Mouse (Mus musculus): ENCODE data around the gene Cul4a. TPM values are rescaled to one million over a fixed set of nuclear protein-coding genes. Genes with fewer than 3 reads are reported as not detected.

Cul4a gene
- polyA plus RNA-seq, 1 experiment = 34.4 TPM

GRCm38 (mm10) chr8:13179482-13179881 lies 74.1 kb downstream of the Cul4a start:
- TF ChIP-seq POLR2A (IDR thresholded peaks at IDR 0.05; ENCODE audit: low read depth, low read length) (no peak), CTCF (conservative IDR thresholded peaks at IDR 0.05; ENCODE audit: insufficient read depth, insufficient read length, low read depth, low read length) (no peak)
- Histone ChIP-seq H3K4me3 (ENCODE audit: insufficient read depth, low read depth, low read length) (no peak overlapping the region), H3K4me1 (ENCODE audit: control insufficient read depth, insufficient read depth, low read length) (peaks cover 3% of the 10 kb centered on the region; the same call in 1 of the 2 replicates), H3K27ac (ENCODE audit: insufficient read depth, low read depth, low read length) (no peak overlapping the region), H3K27me3 (replicated peaks; ENCODE audit: control insufficient read depth, insufficient read depth, low read length) (no peaks in the 10 kb centered on the region), H3K36me3 (ENCODE audit: control insufficient read depth, insufficient read depth, low read length) (peaks cover 2% of the 10 kb centered on the region; the same call in 1 of the 2 replicates)
- WGBS = 73% methylated on average over 6 of the region's 6 CpGs
- DNase-seq = no peak

GRCm38 (mm10) chr8:13179948-13180347 lies 74.5 kb downstream of the Cul4a start:
- Histone ChIP-seq H3K27me3 (replicated peaks; ENCODE audit: control insufficient read depth, insufficient read depth, low read length) (no peaks in the 10 kb centered on the region), H3K27ac (ENCODE audit: insufficient read depth, low read depth, low read length) (no peak overlapping the region), H3K4me3 (ENCODE audit: insufficient read depth, low read depth, low read length) (no peak overlapping the region), H3K36me3 (ENCODE audit: control insufficient read depth, insufficient read depth, low read length) (peaks cover 2% of the 10 kb centered on the region; the same call in 1 of the 2 replicates), H3K4me1 (ENCODE audit: control insufficient read depth, insufficient read depth, low read length) (peaks cover 3% of the 10 kb centered on the region; the same call in 1 of the 2 replicates)
- WGBS = 45% methylated on average over 7 of the region's 7 CpGs
- DNase-seq = no peak
- TF ChIP-seq CTCF (conservative IDR thresholded peaks at IDR 0.05; ENCODE audit: insufficient read depth, insufficient read length, low read depth, low read length) = no peak
- no peak for TF ChIP-seq POLR2A (IDR thresholded peaks at IDR 0.05; ENCODE audit: low read depth, low read length)

GRCm38 (mm10) chr8:13180408-13180807 lies 75.0 kb downstream of the Cul4a start:
- DNase-seq = peak; percentile 46
- no peak overlapping the region for H3K27ac ChIP-seq (ENCODE audit: insufficient read depth, low read depth, low read length)
- 54% methylated on average over 9 of the region's 9 CpGs for WGBS
- no peak overlapping the region for H3K4me3 ChIP-seq (ENCODE audit: insufficient read depth, low read depth, low read length)
- H3K27me3 ChIP-seq (replicated peaks; ENCODE audit: control insufficient read depth, insufficient read depth, low read length) = no peaks in the 10 kb centered on the region
- TF ChIP-seq CTCF (conservative IDR thresholded peaks at IDR 0.05; ENCODE audit: insufficient read depth, insufficient read length, low read depth, low read length) (no peak), POLR2A (IDR thresholded peaks at IDR 0.05; ENCODE audit: low read depth, low read length) (no peak)
- peaks cover 2% of the 10 kb centered on the region; the same call in 1 of the 2 replicates for H3K36me3 ChIP-seq (ENCODE audit: control insufficient read depth, insufficient read depth, low read length)
- H3K4me1 ChIP-seq (ENCODE audit: control insufficient read depth, insufficient read depth, low read length) = 0 out of 2 replicates have a peak, but pooled peaks cover 3% of the 10 kb centered on the region

GRCm38 (mm10) chr8:13180911-13181690 lies 75.7 kb downstream of the Cul4a start:
- H3K27me3 ChIP-seq (replicated peaks; ENCODE audit: control insufficient read depth, insufficient read depth, low read length) = no peaks in the 10 kb centered on the region
- H3K4me3 ChIP-seq (ENCODE audit: insufficient read depth, low read depth, low read length) = no peak overlapping the region
- 72% methylated on average over 18 of the region's 18 CpGs for WGBS
- H3K27ac ChIP-seq (ENCODE audit: insufficient read depth, low read depth, low read length) = no peak overlapping the region
- H3K4me1 ChIP-seq (ENCODE audit: control insufficient read depth, insufficient read depth, low read length) = 0 out of 2 replicates have a peak, but pooled peaks cover 3% of the 10 kb centered on the region
- H3K36me3 ChIP-seq (ENCODE audit: control insufficient read depth, insufficient read depth, low read length) = no peaks in the 10 kb centered on the region; the same call in 1 of the 2 replicates
- no peak for DNase-seq
- no peak for TF ChIP-seq POLR2A (IDR thresholded peaks at IDR 0.05; ENCODE audit: low read depth, low read length)
- no peak for TF ChIP-seq CTCF (conservative IDR thresholded peaks at IDR 0.05; ENCODE audit: insufficient read depth, insufficient read length, low read depth, low read length)

- Histone ChIP-seq H3K27me3 (replicated peaks; ENCODE audit: control insufficient read depth, insufficient read depth, low read length) (no peaks in the 10 kb centered on the region), H3K27ac (ENCODE audit: insufficient read depth, low read depth, low read length) (no peak overlapping the region), H3K4me1 (ENCODE audit: control insufficient read depth, insufficient read depth, low read length) (0 out of 2 replicates have a peak, but pooled peaks cover 3% of the 10 kb centered on the region), H3K4me3 (ENCODE audit: insufficient read depth, low read depth, low read length) (no peak overlapping the region), H3K36me3 (ENCODE audit: control insufficient read depth, insufficient read depth, low read length) (no peaks in the 10 kb centered on the region; the same call in 1 of the 2 replicates)
- no peak for TF ChIP-seq POLR2A (IDR thresholded peaks at IDR 0.05; ENCODE audit: low read depth, low read length)
- no peak for TF ChIP-seq CTCF (conservative IDR thresholded peaks at IDR 0.05; ENCODE audit: insufficient read depth, insufficient read length, low read depth, low read length)
- no peak for DNase-seq
- WGBS = 61% methylated on average over 2 of the region's 2 CpGs
Observed at GRCm38 (mm10) chr8:13181691-13181976, 76.2 kb downstream of the Cul4a start.

GRCm38 (mm10) chr8:13186819-13187218 lies 81.4 kb downstream of the Cul4a start:
- H3K27ac ChIP-seq (ENCODE audit: insufficient read depth, low read depth, low read length) = no peak overlapping the region
- DNase-seq = no peak
- H3K4me3 ChIP-seq (ENCODE audit: insufficient read depth, low read depth, low read length) = no peak overlapping the region
- no peaks in the 10 kb centered on the region for H3K27me3 ChIP-seq (replicated peaks; ENCODE audit: control insufficient read depth, insufficient read depth, low read length)
- WGBS = 83% methylated on average over 8 of the region's 8 CpGs
- no peaks in the 10 kb centered on the region for H3K36me3 ChIP-seq (ENCODE audit: control insufficient read depth, insufficient read depth, low read length)
- TF ChIP-seq CTCF (conservative IDR thresholded peaks at IDR 0.05; ENCODE audit: insufficient read depth, insufficient read length, low read depth, low read length) (no peak), POLR2A (IDR thresholded peaks at IDR 0.05; ENCODE audit: low read depth, low read length) (no peak)
- no peaks in the 10 kb centered on the region for H3K4me1 ChIP-seq (ENCODE audit: control insufficient read depth, insufficient read depth, low read length)

- Histone ChIP-seq H3K27ac (ENCODE audit: insufficient read depth, low read depth, low read length) (no peak overlapping the region), H3K4me1 (ENCODE audit: control insufficient read depth, insufficient read depth, low read length) (no peaks in the 10 kb centered on the region), H3K27me3 (replicated peaks; ENCODE audit: control insufficient read depth, insufficient read depth, low read length) (no peaks in the 10 kb centered on the region), H3K4me3 (ENCODE audit: insufficient read depth, low read depth, low read length) (no peak overlapping the region), H3K36me3 (ENCODE audit: control insufficient read depth, insufficient read depth, low read length) (no peaks in the 10 kb centered on the region)
- WGBS = 79% methylated on average over 9 of the region's 9 CpGs
- no peak for TF ChIP-seq POLR2A (IDR thresholded peaks at IDR 0.05; ENCODE audit: low read depth, low read length)
- no peak for TF ChIP-seq CTCF (conservative IDR thresholded peaks at IDR 0.05; ENCODE audit: insufficient read depth, insufficient read length, low read depth, low read length)
- DNase-seq = no peak
Observed at GRCm38 (mm10) chr8:13187229-13187628, 81.8 kb downstream of the Cul4a start.
